Mouse (Mus musculus) CD8-positive naive resting alpha-beta T cell, adult 2 months (primary cell): Measurements from ENCODE around the gene Olfr1358.

Experiments used
- DNase-seq, 2 experiments: peaks; one replicate each; pipeline ENCODE4 v3.0.0; 2022; ENCODE audit warnings: low read depth in 2 of 2, low spot score in 2 of 2

Olfr1358 gene

DNA sequence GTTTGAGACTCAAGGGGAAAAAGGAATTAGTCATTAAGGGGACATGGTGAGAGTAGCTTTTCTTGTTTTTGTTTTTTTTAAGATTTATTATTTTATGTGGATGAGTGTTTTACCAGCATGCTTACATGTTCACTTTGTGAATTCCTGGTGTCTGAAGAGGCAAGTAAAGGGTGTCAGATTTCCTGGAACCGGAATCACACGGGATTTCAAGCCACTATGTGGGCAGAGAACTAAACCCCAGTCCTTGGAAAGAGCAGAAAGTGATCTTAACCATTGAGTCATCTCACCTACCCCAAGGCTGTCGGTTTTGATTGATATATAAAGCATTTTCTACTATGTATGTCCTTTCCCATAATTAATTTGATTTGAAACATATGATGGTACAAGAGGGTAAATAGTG is 52.5 kb downstream of the Olfr1358 start:
- no peak for DNase-seq
